Comparison of ENCODE assay signal across 8 mouse cellular contexts in genomic region chr4:136148342-136149044, GRCm38 (mm10). TPM values are rescaled to one million over a fixed set of nuclear protein-coding genes. Genes with fewer than 3 reads are reported as not detected.
DNase-seq lines count a peak whose midpoint lies in the region; ATAC-seq and TF ChIP-seq lines count a peak whose summit lies in the region.

No protein-coding gene starts in this region.

- H3K9ac ChIP-seq in forebrain, postnatal 0 days, result no peak overlapping the region
- H3K9ac ChIP-seq in hindbrain, embryonic 15.5 days, result peak overlapping the region; percentile 26; the same call in 1 of the 2 replicates
- no peak overlapping the region for H3K9ac ChIP-seq in liver, embryonic 11.5 days (ENCODE audit: low read depth, low read length)
- H3K9ac ChIP-seq in neural tube, embryonic 11.5 days (ENCODE audit: low read length), result peak overlapping the region; percentile 53; the same call in 1 of the 2 replicates

- H3K27ac ChIP-seq in forebrain, postnatal 0 days (ENCODE audit: low read depth, low read length), result peak overlapping the region; percentile 40; the same call in 1 of the 2 replicates
- H3K27ac ChIP-seq in hindbrain, embryonic 15.5 days (replicated peaks), result peak overlapping the region; percentile 50
- H3K27ac ChIP-seq in liver, embryonic 11.5 days (ENCODE audit: low read depth, low read length), result peak overlapping the region; percentile 56
- peak overlapping the region; percentile 72 for H3K27ac ChIP-seq in neural tube, embryonic 11.5 days (ENCODE audit: low read depth, low read length)

- peak overlapping the region; percentile 49 for H3K4me3 ChIP-seq in forebrain, postnatal 0 days (ENCODE audit: low read depth, low read length)
- peak overlapping the region; percentile 48 for H3K4me3 ChIP-seq in hindbrain, embryonic 15.5 days
- H3K4me3 ChIP-seq in liver, embryonic 11.5 days (ENCODE audit: low read depth, low read length), result peak overlapping the region; percentile 43
- 0 out of 2 replicates have a peak overlapping the region, but pooled peaks have one; percentile 12 for H3K4me3 ChIP-seq in neural tube, embryonic 11.5 days (ENCODE audit: low read depth, low read length)

- peak overlapping the region; percentile 86 for H3K4me2 ChIP-seq in forebrain, postnatal 0 days (ENCODE audit: low read depth)
- H3K4me2 ChIP-seq in hindbrain, embryonic 15.5 days, result peak overlapping the region; percentile 82
- H3K4me2 ChIP-seq in liver, embryonic 11.5 days, result peak overlapping the region; percentile 74
- peak overlapping the region; percentile 83 for H3K4me2 ChIP-seq in neural tube, embryonic 11.5 days (ENCODE audit: low read depth)

- H3K36me3 ChIP-seq in forebrain, postnatal 0 days (ENCODE audit: insufficient read depth), result no peaks in the 10 kb centered on the region
- H3K36me3 ChIP-seq in hindbrain, embryonic 15.5 days, result no peaks in the 10 kb centered on the region
- no peaks in the 10 kb centered on the region for H3K36me3 ChIP-seq in liver, embryonic 11.5 days (ENCODE audit: control insufficient read depth, insufficient read depth, low read length)
- H3K36me3 ChIP-seq in neural tube, embryonic 11.5 days (ENCODE audit: control insufficient read depth, insufficient read depth, low read length), result no peaks in the 10 kb centered on the region; the same call in 1 of the 2 replicates

- DNase-seq in ovary, postnatal 36 days (ENCODE audit: low spot score), result peak; percentile 59
- no peak for DNase-seq in ovary, postnatal 10 days (ENCODE audit: low spot score)
- DNase-seq in forebrain, postnatal 0 days, result no peak
- no peak for DNase-seq in liver, embryonic 11.5 days (ENCODE audit: low spot score)
- DNase-seq in neural tube, embryonic 11.5 days (ENCODE audit: low spot score), result peak; percentile 55
- DNase-seq in urinary bladder, postnatal 36 days (ENCODE audit: low spot score in 2 of 2), result peak; percentile 58 to 73

- WGBS in forebrain, postnatal 0 days, result 10% methylated on average over 31 of the region's 31 CpGs
- 6% methylated on average over 30 of the region's 31 CpGs for WGBS in hindbrain, embryonic 15.5 days
- WGBS in liver, embryonic 11.5 days, result 11% methylated on average over 31 of the region's 31 CpGs
- WGBS in neural tube, embryonic 11.5 days, result 6% methylated on average over 31 of the region's 31 CpGs

- H3K27me3 ChIP-seq in forebrain, postnatal 0 days (ENCODE audit: insufficient read depth, low read length), result 0 out of 2 replicates have a peak, but pooled peaks cover 17% of the 10 kb centered on the region
- H3K27me3 ChIP-seq in hindbrain, embryonic 15.5 days, result 0 out of 2 replicates have a peak, but pooled peaks cover 14% of the 10 kb centered on the region
- H3K27me3 ChIP-seq in liver, embryonic 11.5 days (replicated peaks; ENCODE audit: control insufficient read depth, insufficient read depth, low read length), result peaks cover 50% of the 10 kb centered on the region
- no peaks in the 10 kb centered on the region for H3K27me3 ChIP-seq in neural tube, embryonic 11.5 days (ENCODE audit: control insufficient read depth, insufficient read depth, low read length)

- H3K9me3 ChIP-seq in forebrain, postnatal 0 days (ENCODE audit: low read length), result no peaks in the 10 kb centered on the region
- no peaks in the 10 kb centered on the region for H3K9me3 ChIP-seq in hindbrain, embryonic 15.5 days
- no peaks in the 10 kb centered on the region for H3K9me3 ChIP-seq in liver, embryonic 11.5 days (ENCODE audit: control insufficient read depth, low read length)
- H3K9me3 ChIP-seq in neural tube, embryonic 11.5 days (ENCODE audit: control insufficient read depth, low read length), result no peaks in the 10 kb centered on the region

- ATAC-seq in forebrain, postnatal 0 days, result no peak
- no peak for ATAC-seq in hindbrain, embryonic 15.5 days (ENCODE audit: low FRiP score, low read depth)
- ATAC-seq in liver, embryonic 11.5 days (replicated peaks; ENCODE audit: low FRiP score), result 0 out of 2 replicates have a peak, but pooled peaks have one; percentile 1
- no peak; the same call in 1 of the 2 replicates for ATAC-seq in neural tube, embryonic 11.5 days (ENCODE audit: insufficient read depth, low FRiP score, low TSS enrichment)
- no peak for ATAC-seq in frontal cortex, adult (ENCODE audit: low TSS enrichment)

- H3K4me1 ChIP-seq in forebrain, postnatal 0 days (ENCODE audit: insufficient read depth), result peaks cover 3% of the 10 kb centered on the region; the same call in 1 of the 2 replicates
- H3K4me1 ChIP-seq in hindbrain, embryonic 15.5 days (replicated peaks), result peaks cover 37% of the 10 kb centered on the region
- peaks cover 29% of the 10 kb centered on the region for H3K4me1 ChIP-seq in liver, embryonic 11.5 days (replicated peaks; ENCODE audit: control insufficient read depth, insufficient read depth, low read length)
- H3K4me1 ChIP-seq in neural tube, embryonic 11.5 days (ENCODE audit: control insufficient read depth, insufficient read depth, low read length), result peaks cover 35% of the 10 kb centered on the region

- peak; percentile 21; the same call in 1 of the 2 replicates for TF ChIP-seq CTCF in forebrain, postnatal 0 days (IDR thresholded peaks at IDR 0.05; ENCODE audit: low read depth)

RNA-seq across cellular contexts. Expression of gene Id3, which starts 5.2 kb away (rescaled TPM):
- total RNA-seq in forebrain, postnatal 0 days (2014; rRNA removed), result 134 and 153 TPM in 2 replicates
- 177 and 185 TPM in 2 replicates for polyA plus RNA-seq in forebrain, postnatal 0 days (2015; fragmentation: Nextera tagmentation; extraction: Ambion mirVana)
- polyA plus RNA-seq in hindbrain, embryonic 15.5 days (2015; fragmentation: Nextera tagmentation; extraction: Ambion mirVana), result 208 TPM in 2 replicates
- polyA plus RNA-seq in liver, embryonic 11.5 days (2014; fragmentation: Nextera tagmentation; extraction: Ambion mirVana), result 191 and 200 TPM in 2 replicates
- 440 and 470 TPM in 2 replicates for polyA plus RNA-seq in neural tube, embryonic 11.5 days (2014; fragmentation: Nextera tagmentation; extraction: Ambion mirVana)

RNA-seq across cellular contexts. Expression of gene E2f2, which starts 23.7 kb away (rescaled TPM):
- total RNA-seq in forebrain, postnatal 0 days (2014; rRNA removed), result 0.85 and 1.2 TPM in 2 replicates
- 0.84 and 1.4 TPM in 2 replicates for polyA plus RNA-seq in forebrain, postnatal 0 days (2015; fragmentation: Nextera tagmentation; extraction: Ambion mirVana)
- polyA plus RNA-seq in hindbrain, embryonic 15.5 days (2015; fragmentation: Nextera tagmentation; extraction: Ambion mirVana), result 2.8 and 3.6 TPM in 2 replicates
- polyA plus RNA-seq in liver, embryonic 11.5 days (2014; fragmentation: Nextera tagmentation; extraction: Ambion mirVana), result 9.0 and 9.2 TPM in 2 replicates
- polyA plus RNA-seq in neural tube, embryonic 11.5 days (2014; fragmentation: Nextera tagmentation; extraction: Ambion mirVana), result 7.2 and 7.6 TPM in 2 replicates

RNA-seq across cellular contexts. Expression of gene Asap3, which starts 57.7 kb away (rescaled TPM):
- 3.5 and 3.8 TPM in 2 replicates for total RNA-seq in forebrain, postnatal 0 days (2014; rRNA removed)
- polyA plus RNA-seq in forebrain, postnatal 0 days (2015; fragmentation: Nextera tagmentation; extraction: Ambion mirVana), result 2.0 and 2.5 TPM in 2 replicates
- polyA plus RNA-seq in hindbrain, embryonic 15.5 days (2015; fragmentation: Nextera tagmentation; extraction: Ambion mirVana), result 5.8 and 6.5 TPM in 2 replicates
- polyA plus RNA-seq in liver, embryonic 11.5 days (2014; fragmentation: Nextera tagmentation; extraction: Ambion mirVana), result 1.8 and 2.9 TPM in 2 replicates
- 6.9 and 7.5 TPM in 2 replicates for polyA plus RNA-seq in neural tube, embryonic 11.5 days (2014; fragmentation: Nextera tagmentation; extraction: Ambion mirVana)

Comparison
In these comparisons a context has a peak if more than half of its experiments do, and no peak if none do; other contexts are left out.
1. DNase-seq: peak in ovary, postnatal 36 days (single experiment), neural tube, embryonic 11.5 days (single experiment) and urinary bladder, postnatal 36 days (2 of 2); none in ovary, postnatal 10 days (single experiment), forebrain, postnatal 0 days (single experiment) and liver, embryonic 11.5 days (single experiment).
2. H3K9ac ChIP-seq: peak in hindbrain, embryonic 15.5 days (single experiment) and neural tube, embryonic 11.5 days (single experiment); none in forebrain, postnatal 0 days (single experiment) and liver, embryonic 11.5 days (single experiment).
3. Peak in every context shown above with its lines, with median percentiles within 50 percentile points of each other: H3K27ac ChIP-seq, H3K4me2 ChIP-seq and H3K4me3 ChIP-seq.